Mouse (Mus musculus) cerebellum, postnatal 10 days (tissue): ENCODE measurements around the gene Ctnnbl1.

Source experiments
- DNase-seq, 2 experiments: peaks; one replicate each; pipeline ENCODE4 v3.0.0; 2021; ENCODE audit warnings: mixed read lengths in 2 of 2

The Ctnnbl1 gene

DNA sequence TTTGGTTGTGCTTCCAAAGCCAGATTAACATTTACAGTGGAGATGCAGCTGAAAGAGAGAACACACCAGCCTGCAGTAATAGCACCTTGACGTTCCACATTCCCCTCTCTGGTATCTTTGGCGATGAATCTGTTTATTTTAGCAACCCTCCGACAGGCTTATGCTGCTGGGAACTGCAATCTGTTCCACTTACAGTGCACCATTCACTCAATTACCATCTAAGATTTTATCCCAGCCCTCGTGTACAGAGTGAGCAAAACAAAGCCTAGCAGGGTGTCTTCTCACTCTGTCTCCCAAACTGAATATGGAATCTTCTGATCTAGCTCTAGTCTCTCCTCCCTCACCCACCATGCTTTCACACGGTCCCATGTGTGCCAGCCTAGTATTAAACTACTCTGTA, 140.8 kb downstream of the Ctnnbl1 start:
- no peak for DNase-seq

DNA sequence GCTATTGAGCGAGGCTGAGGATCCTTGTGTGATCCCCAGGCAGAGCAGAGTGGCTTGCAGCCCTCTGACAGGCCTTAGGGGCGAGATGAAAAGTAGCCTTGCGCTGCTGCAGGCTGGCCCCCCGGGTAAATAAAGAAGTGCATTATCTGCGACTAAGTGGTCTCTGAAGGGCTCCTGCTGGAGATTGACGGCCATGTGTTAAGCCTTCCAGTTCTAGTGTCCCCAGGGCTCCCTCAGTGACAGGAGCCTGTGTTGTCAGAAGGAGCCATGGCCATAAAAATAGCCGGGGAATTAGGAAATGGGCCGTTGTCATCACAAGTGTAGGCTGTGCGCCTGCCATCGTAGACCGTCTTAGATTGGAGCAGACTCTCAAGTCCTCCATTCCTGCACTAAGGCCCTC, 144.7 kb downstream of the Ctnnbl1 start:
- DNase-seq, result no peak

DNA sequence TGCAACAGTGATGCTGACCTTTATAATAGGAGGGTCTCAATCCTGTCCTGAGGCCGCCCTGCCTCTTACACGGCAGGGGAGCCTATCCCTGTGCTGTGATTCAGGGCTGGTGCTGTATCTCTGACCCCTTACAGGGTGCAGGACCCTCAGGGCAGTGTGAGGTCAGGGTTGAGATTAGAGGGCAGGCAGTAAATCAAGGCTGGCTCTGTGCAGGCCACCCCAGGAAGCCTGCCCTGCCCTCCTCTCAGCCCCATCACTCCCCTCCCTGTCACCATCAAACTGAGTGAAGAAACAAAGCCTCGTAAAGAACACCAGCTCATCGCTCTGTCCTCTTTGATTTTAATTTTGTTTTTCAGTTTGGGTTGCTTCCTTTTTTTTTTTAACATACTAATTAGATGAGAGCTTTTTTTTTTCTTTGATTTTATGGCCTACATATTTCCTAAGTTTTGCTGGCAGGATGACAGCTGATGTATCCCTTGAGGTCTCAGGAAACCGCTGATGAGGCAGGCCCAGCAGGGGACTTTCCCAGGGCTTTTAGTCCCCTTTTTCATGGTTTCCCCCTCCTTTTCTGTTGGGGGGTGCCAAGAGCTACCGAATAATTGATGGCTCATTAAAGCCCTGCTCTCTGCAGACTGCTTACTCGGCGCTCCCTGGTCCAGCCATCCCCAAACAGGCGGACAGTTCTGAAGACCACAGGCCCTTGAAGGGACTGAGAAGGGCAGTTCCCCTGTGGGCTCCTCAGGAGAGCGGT, 150.2 kb downstream of the Ctnnbl1 start:
- peak in 1 of 2 experiments; percentile 29 for DNase-seq

DNA sequence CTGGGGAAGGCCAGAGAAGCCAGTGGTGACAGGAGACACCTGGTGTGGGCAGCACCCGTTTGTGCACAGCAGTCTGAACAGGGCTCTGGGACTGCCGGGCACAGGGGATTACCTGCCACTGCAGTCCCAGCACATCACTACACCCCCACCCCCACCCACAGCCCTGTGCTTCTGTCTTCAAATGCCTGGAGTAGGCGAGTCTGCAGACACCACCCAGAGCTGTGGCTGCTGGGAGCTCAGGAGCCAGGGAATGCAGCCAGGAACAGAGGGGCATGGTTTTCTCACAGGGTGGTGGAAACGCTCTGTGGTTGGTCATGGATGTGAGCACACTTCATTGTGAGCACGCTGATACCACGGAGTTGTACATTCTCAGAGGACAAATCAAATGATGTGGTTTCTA, 154.0 kb downstream of the Ctnnbl1 start:
- DNase-seq, result no peak

DNA sequence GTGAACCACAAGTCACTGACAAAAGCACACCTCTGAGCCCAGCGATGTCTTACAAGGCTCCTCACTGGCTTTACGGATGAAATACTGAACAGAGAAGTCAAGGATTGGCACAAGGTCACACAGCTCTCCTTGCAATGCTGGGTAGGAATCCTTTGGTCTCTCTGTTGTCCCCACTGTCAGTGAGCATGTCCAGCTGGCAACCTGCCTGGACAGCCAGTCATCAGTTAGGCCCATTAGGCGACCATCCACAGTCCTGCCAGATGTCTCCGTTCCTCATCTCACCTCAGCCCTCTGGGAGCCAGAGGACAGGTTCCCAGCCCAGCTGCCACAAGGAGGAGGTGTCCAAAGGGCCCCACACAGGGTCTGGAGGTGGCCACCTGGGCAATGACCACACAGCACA, 159.9 kb downstream of the Ctnnbl1 start:
- peak; percentile 70 to 71 for DNase-seq

DNA sequence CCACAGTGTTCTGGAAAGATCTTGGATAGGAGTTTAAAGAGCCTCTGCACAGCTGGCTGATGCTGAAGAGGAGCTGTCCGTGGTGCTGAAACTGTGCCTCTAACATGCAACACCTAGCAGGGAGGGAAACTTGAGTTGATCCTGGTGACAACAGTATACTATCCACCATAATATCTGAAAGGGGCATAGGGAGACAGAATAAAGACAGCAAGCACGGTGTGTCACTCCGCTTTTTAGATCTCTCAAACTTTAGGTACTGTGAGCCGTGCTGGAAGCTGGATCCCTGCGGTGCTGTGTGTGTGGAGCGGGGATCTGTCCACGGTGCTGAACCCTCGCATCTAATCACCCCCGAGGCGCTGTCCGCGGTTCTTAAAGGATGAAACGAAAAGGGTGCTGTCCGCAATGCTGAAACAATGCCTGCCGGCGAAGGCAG, 176.0 kb downstream of the Ctnnbl1 start:
- peak; percentile 60 to 68 for DNase-seq

DNA sequence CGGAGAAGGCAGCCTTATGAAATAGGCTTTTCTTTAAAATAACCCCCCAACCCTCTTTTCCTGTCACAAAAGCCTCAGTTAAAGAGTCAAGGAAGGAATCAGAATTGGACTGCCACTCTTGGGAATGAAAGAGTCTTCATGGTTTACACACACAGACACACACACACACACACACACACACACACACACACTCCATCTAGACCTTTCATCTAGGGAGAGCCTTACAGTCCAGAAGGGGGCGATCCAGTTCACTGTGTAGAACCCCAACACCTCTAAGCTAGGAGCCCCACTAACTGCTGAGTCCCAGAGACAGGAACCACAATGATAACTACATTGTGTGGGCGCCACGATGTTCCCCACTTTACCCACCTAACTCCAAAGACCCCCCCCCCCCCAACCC, 176.5 kb downstream of the Ctnnbl1 start:
- peak; percentile 75 to 76 for DNase-seq

DNA sequence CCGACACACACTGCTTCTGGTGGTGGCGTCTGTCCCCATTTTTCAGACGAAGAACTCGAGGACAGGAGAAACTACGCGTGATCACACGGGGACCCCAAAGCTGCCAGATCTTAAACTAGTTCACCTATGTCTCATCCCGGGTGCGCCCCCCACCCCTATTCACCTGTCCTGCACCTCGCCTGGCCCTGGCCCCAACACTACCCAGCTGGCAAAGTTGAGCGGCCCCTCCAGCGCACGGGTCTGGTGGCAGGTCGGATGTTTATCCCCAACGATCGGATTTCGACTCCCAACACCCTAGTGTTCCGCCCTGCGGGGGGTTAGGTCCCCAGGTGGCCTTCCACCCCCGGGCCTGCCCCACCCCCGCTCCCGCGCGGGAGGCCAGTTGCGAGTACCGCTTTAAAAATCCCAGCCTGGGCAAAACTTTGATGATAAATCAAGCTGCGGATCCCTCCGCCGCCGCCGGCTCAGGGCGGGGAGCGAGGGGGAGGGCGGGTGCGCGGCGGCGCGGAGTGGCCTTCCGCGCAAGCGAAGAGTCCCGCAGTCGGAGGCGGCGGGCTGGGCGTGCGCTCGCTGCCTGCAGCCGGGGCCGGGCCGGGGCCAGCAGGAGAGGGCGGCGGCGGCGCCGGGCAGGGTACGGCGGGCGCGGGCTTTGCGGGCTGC, 177.0 kb downstream of the Ctnnbl1 start, which contains the start of gene Vstm2l:
TSS of gene Vstm2l (plus strand) at position 549 of the 660 bp plus-strand sequence.
- peak; percentile 82 to 86 for DNase-seq

DNA sequence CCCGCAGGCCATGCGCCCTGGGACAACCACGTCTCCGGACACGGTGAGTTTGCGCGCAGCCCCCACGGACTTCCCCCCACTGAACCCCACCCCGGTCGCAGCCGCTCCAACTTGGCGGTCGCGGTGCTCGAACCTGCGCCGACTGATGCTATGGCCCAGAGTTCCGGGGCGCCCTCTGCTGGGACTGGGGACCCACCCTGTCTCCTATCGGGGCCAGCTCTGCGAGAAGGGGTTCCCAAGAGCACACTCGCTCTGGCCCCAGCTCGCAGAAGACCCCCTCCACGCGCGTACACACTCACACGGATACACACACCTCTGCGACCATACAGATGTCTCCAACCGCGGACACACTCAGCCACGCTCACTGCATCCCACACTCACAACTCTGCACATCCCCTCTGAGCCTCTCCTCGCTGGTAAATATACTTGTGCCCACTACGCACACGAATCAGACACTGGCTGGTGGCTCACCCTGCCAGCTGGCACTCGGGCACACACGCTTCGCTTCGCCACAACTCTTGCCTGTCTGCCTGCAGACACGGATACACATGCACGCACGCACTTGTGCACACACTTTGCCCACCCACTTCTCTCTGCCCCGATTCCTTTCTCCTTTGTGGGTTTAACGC, 177.8 kb downstream of the Ctnnbl1 start:
- peak; percentile 75 to 77 for DNase-seq

DNA sequence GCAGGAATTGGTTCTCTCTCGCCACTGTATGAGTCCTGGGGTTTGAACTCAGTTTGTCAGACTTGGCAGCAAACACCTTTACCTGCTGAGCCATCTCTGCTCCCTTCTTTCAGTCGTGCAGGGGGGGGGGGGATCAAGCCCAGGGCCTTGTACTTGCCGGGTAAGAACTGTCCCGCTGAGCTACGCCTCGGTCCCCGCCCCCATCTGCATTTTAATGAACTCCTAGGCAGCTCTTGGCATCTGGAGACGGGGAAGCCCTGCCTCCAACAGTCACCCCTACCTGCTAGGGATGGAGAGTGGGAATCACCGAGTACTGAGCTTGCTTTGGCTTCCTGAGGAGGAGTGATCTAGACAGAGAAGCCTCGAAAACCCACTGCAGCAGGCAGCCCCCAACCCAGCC, 181.3 kb downstream of the Ctnnbl1 start:
- DNase-seq, result no peak

DNA sequence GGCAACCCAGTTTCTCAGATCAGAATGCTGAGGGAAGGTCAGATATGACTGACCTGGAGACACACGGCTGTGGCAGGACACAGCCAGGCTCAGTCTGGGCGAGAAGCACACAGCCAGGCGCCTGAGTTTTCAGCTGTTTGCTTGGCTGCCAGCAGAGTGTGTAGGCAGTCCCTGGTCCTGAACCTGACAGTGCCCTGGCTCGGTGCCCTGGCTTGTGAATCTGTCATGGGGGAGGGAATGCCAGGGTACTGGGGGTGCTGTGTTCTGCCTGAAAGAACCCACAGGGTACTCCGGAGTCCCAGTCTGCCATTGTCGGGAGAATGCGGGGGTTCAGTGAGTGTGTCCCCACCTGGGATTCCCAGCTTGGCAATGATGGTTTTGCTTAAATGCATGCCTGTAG, 184.3 kb downstream of the Ctnnbl1 start:
- DNase-seq, result peak; percentile 75 to 87

DNA sequence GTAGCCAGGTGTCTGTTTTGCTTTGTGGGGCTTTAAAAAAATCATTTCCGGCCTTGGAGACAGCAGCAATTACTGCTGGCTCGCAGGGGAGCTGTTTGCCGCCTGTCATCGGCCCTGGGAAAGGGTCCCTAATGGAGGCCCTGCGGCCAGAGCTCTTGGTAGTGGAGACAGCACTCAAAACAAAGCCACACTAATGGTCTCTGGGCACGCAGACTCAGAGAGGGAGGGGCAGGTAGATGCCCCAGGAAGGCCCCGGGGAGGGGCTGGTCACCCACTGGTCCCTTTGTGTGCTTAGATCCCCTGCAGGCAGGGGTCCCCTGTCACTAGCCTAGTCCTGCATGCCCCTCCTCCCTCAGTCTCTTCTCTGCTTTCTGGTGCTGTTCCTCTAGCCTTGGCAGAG, 186.2 kb downstream of the Ctnnbl1 start:
- DNase-seq, result no peak

DNA sequence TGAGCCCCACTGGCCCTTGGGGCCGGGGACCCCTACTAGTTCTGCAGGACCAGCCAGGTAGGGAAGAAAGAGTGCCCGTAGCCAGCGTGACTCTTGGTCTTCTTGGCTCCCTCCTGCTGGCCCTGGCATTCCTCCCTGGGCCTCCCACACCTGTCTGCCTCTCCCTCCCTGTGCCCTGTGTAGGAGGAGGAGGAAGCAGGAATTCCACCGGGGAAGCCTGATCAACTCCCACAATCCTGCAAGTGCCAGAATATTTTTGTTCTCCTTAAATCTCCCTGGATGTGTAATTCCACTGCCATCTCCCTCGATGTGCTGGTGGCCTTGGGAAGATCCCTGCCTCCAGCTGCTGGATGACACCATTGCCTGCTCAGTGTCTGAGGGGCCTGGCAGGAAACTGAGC, 187.3 kb downstream of the Ctnnbl1 start:
- peak in 1 of 2 experiments; percentile 35 for DNase-seq

DNA sequence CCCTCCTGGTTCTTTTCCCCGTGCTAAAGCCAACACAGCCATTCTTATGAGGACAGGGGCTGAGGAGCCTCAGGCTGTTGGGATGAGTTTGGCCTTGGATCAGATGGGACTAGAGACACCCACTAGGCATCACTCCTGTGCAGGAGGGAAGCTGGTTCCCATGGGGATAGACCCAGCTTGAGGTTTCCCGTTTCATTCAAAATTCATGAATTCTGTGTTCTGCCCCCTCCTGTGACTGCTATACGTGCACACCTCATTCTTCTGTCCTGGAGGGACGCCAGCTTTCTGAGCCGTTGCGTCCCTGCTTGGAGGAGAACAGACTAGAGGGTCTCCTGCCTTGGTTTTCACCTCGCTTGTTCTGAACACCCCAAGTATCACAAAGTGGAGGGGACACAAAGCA, 189.3 kb downstream of the Ctnnbl1 start:
- no peak for DNase-seq

DNA sequence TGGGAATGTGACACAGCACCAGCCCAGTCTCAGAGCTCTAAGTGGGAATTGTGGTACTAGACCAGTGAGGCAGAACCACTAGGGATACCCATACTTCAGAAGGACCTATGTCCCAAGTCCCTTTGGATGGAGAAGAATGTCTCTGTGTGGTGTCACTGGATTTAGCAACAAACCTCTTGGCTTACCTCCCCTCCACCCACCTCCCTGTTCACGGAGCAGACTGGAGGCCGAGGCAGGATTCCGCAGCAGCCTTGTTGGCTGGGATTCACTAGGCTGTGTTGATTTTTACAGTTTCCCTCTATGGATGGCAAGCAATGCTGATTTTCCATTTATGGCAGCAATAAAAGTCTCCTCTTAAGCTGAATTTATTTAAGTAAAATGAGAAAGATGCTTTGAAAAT, 189.7 kb downstream of the Ctnnbl1 start:
- DNase-seq, result no peak

DNA sequence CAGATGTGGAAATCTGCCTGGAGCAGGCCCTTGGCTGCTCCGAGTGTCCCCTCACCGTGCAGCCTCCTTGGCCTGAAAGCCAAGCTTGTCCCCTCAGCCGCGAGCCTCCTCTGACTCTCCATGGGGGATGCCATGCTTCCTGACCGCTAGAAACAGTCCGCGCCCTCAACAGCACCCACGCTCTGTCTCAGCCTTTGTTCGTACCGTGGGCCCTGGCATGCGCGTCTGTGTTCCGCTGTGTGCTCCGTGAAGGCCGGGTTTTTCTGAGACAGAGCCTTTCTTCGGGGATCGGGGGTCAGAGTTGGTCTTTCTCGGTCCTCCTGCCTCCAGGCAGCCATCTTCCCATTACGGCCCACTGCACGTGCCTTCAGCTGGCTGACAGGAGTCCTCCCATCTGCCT, 190.2 kb downstream of the Ctnnbl1 start:
- no peak for DNase-seq

DNA sequence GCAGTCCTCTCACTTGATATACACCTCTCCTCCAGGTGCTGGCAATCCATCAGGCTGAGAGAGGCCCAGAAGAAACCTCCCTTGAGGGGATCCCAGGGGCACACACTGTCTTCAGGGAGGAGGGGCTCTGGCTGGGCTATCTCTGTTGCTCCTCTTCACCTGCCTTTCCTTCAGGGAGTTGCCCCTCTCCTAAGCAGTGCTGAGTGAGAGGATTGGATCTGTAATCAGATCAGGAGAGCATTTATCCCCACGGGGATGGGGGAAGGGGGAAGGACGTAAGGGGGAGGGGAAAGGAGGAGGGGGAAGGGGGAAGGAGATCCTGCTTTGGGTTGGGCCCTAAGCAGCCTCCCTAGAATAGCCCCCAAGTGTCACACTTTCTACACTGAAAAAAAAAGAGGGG, 190.6 kb downstream of the Ctnnbl1 start:
- DNase-seq, result no peak

DNA sequence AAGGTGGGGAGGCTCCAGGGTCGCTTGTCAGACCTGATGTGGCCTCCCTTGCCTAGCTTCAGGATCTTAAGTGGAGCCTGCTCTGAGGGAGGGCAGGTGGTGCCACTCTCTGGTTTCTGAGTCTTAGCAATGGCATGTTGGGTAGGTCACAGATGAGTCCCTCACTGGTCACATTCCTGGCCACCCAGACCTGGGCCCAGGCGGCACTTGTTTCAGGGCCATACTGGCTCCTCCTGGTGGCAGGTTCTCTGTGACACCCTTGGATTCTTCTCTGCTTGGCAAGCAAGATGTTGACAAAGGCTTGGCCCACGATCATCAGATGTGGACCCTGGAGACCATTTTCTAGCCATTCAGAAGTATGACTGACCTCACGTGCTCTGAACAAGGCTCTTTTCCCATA, 195.5 kb downstream of the Ctnnbl1 start:
- DNase-seq, result no peak

DNA sequence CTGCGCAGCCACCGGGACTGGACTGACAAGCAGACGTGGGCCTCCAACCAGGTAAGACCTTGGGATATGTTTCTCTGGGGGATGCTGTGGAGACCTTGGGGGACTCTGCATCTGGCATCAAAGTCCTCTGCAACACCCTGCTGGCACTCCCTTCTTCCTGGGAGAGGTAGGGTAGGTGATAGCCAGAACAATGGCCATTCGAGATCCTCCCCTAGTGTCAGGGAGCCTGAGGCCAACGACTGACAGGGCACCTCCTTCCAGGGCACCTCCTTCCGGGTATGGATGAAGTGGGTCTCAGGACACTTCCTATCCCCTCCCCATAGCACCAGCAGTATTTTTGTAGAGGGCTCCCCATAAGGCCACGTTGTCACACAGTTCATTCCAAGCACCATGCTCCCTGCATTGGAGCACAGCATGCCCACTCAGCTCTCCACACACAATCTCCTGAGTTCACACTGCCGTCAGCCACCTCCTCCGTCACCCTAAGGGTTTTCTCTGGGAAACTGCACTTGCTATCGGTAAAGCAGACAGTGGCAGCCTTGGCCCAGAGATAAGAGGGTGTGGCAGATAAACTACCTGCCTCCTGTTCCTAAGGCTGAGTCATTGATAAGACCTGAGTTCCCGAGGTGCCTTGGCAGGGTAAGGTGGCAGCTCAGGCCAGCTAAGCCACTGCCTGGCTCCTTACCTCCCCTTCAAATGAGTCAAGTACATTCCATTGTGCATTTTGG, 198.4 kb downstream of the Ctnnbl1 start:
- DNase-seq, result no peak

DNA sequence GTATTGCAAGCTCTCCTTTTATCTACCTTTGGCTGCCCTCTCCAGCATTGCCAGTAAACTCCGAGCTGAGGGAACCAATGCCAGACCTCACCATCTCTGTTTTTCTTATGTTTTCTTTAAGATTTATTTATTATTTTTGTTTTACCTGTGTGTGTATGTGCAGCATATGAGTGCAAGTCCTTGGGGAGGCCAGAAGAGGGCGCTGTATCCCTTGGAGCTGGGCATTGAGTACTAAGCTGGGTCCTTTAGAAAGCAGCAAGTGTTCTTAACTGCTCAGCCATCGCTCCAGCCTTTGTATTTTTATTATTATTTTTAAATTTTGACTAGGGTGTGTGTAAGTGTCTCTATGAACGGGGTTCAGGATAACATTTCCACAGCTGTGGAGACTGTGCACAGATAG, 199.5 kb downstream of the Ctnnbl1 start:
- DNase-seq, result no peak

DNA sequence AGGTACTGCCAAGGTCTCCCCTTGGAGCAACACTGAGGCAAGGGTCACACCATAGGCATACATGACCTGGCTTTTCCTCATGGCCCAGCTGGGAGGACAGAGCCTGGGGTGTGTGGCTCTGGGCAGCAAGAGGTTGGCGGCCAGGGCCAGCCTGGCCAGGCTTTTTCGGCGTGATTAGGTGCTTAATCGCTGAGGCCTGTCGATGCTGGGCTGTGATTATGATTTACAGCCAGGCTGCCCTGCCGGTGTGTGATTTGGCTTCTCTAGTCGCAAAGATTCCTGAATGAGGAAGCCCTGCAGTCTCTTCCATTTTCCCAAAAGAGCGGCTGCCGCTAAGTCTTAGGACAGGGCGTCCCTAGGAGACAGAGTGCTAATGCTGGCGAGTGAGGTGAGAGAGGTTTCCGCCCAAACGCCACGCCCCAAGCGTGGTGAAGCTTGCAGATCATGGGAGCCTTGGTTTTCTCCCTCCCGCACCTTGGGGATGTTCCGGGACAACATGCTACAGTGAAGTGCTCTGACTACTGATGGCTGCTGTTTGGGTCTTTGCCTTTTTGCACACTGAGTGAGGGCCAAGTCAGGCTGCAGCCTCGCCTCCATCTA, 203.5 kb downstream of the Ctnnbl1 start:
- peak; percentile 55 to 63 for DNase-seq
